Mouse (Mus musculus) pancreas, adult 10 weeks (tissue): ENCODE measurements around the gene Lst1. TPM values are rescaled to one million over a fixed set of nuclear protein-coding genes. Genes with fewer than 3 reads are reported as not detected.

Experiments used
- polyA plus RNA-seq: library from polyadenylated mRNA; stranded (reverse); fragments of 350-450 nt; fragmentation: Illumina TruSeq; extraction: RNeasy Lipid Tissue Mini Kit (QIAGEN cat#74804); gene quantifications from one replicate; pipeline ENCODE4 v1.2.3, GENCODE M21; 2015; ENCODE audit warnings: low read depth, low replicate concordance; ENCODE audit not compliant: insufficient read depth

Lst1 gene
- polyA plus RNA-seq: 5.7 TPM

DNA sequence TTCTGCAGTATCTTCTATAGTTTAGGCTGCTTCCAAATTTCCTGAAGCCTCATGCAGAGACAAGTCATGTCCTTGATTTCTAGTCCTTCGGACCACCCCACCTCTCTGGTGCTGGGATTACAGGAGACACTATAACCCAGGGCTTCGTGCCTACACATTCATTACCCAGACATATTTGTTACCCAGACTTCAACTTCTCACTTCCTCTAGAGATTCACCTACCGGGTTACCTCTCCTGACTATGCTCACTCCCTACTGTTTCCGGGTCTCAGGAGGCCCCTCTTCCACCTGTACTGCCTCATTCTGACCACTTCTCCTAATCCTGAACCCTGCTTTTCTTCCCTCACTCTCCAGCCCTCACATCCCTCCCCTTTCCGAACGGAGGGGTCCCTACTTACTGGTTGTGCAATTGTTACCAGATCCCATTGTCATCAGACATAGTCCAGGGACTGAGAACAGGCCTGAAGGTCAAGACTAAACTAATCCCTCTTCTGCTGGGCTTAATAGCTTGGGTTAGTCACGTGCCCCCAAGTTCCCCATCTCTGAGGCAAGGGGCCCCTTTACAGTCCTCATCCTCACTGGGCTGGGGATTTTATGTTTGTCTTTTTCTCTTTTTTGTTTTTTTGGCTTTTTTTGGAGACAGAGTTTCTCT, at the start of gene Lst1:
Gene Lst1, minus strand, starts transcription at position 481 of the 652 bp plus-strand sequence.

GRCm38 (mm10) chr17:35235614-35236389, 47.6 kb upstream of the Lst1 start, which contains the start of gene Nfkbil1:
Nfkbil1 (minus strand) TSS chr17:35235792.

DNA sequence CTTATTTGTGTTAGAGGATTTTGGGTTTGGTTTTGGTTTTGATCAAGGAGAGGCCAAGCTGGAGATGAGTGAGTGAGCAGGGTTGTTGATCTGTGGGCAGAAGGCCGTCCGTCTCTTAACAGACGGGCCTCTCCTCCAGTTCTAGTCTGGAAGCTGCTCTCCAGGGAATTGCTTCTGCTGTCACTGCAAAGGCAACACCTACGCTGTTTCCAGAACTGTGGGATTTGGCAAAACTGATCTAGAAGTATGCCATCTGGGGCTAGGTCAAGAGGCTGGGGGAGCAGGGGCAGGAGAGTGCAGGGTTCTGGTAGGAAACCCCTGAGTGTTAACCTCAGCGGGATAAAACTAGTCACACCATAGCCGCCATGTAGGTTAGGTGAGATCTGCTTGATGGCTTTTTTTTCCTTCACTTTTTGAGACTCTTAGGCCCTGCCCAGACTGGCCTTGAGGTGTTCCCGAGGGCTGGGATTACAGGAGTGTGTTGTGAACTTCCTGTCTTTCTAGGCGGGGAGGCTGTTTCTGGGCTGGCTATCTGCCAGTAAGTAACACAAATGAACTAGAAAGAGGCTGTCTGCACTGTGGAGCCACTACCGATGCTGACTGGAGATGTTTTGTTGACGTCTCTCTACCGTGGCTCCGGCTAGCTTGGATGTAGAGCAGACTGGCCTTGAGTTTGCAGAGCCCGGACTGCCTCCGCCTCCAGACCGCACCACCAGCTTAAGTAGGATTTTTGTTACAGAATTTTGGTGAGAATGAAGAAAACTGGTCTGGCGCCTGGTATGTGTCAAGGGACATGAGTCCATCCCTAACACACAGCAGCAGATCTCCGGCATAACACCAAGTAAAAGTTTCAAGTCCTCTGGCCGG, 45.1 kb upstream of the Lst1 start, which contains the start of gene Atp6v1g2:
Gene Atp6v1g2, plus strand, starts transcription at position 547 of the 867 bp plus-strand sequence.

DNA sequence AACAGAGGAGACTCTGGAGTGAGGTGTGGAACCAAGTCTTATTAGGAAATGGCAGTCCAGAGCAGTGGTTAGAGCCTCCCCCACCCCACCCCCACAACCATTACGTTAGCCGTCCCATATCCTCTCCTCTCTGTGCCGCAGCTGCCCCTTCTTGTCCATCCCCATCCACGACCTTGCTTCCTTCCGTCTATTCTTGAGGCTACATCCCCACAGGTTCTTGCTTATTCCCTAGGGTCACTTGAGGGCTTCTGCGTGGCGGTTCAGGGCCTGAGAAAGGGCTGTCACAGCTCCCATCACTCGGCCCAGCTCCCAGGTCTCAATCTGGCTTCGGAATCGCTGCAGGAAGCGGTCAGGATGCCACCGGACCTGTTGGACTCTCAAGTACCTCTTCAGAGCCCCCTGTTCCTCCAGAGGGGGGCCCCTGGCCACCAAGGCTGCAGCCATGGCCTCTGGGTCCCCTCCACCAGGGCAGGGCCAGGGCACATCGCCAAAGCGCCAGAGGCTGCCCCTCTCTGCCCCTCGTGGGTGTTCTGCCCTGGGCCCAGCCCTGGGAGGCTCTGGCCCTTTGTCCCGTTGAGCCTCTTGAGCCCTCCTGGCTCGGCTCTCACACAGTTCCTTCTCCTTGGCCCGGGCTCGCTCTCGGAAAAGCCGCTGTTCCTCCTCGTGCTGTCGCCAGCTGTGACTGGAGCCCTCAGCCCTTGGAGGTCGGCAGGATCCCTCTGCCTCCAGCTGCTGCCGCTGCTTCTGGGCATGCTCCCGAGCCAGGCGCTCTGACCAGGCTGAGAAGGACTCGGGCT, 32.1 kb upstream of the Lst1 start, which contains the start of gene Gm16181:
Gene Gm16181, plus strand, starts transcription at position 679 of the 797 bp plus-strand sequence.

DNA sequence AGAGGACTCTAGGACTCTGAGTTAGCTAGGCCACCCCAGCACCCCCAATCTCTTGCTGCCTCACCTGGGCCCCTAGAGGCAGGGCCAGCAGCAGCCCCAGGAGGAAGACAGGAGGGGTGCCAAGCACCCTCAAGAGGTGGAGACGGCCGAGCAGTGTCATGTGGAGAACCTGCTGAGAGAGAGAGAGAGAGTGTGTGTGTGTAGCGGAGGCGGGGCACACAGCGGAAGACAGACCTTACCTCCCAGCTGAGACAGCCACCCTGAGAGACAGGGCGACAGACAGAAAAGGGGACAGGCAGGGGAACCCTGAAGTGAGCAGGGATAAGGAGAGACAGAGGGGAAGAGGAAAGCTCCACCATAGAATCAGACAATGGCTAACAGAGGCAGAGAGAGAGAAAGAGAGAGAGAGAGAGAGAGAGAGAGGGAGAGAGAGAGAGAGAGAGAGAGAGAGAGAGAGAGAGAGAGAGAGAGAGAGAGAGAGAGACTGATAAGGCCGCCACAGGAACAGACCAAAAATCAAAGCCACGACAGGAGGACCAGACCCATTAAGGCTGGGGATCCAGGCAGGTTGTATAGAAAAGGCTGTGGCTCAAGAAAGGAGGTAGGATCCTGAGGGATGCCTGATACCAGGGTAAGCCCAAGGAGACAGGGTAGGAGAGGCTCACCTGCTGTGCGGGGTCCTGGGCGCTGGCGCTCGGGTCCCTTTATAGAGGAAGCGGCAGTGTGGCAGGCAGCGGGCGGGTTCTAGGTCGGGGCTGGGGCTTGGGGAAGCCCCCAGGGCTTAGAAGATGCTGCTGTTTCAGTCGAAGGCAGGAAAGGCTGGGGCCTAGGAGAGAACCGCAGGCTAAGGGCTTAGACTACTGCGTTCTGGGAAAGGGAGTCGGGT, 16.5 kb upstream of the Lst1 start, which contains the start of gene Lta:
Gene Lta, minus strand, starts transcription at position 858 of the 886 bp plus-strand sequence.

GRCm38 (mm10) chr17:35201787-35202186, 13.5 kb upstream of the Lst1 start, which contains the start of gene Tnf:
Tnf (minus strand) TSS chr17:35202007.

GRCm38 (mm10) chr17:35193881-35194843, 5.9 kb upstream of the Lst1 start, which contains the start of gene Ltb:
Ltb (plus strand) TSS chr17:35194439.

DNA sequence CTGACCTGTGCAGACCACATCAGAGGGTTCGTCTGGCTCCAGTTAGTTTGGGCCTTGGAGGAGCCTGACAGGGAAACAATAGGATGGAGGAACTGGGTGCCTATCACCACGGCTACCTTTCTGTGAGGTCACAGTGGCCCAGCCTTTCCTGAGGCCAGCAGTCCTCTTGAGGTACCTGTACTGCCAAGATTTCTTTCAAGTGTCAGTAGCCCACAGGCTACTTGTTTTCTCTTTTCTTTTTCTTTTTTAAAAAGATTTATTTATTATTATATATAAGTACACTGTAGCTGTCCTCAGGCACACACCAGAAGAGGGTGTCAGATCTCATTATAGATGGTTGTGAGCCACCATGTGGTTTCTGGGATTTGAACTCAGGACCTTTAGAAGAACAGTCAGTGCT, 12.3 kb downstream of the Lst1 start, which contains the start of gene Aif1:
Gene Aif1, minus strand, starts transcription at position 101 of the 400 bp plus-strand sequence.

GRCm38 (mm10) chr17:35164568-35165450, 23.4 kb downstream of the Lst1 start, which contains the start of gene Prrc2a:
Prrc2a (minus strand) TSS chr17:35164897.

Other genes with a start within 250 kb of the Lst1 start
- gene Hspa1b, start 229.2 kb downstream of the Lst1 start, polyA plus RNA-seq: 8.4 TPM
- gene Gm20481, start 218.5 kb downstream of the Lst1 start, polyA plus RNA-seq: not detected
- 4.7 TPM for gene Hspa1a, start 216.3 kb downstream of the Lst1 start, polyA plus RNA-seq
- not detected for gene Hspa1l, start 215.7 kb downstream of the Lst1 start, polyA plus RNA-seq
- 7.8 TPM for gene Lsm2, start 206.6 kb downstream of the Lst1 start, polyA plus RNA-seq
- gene Vars, start 187.5 kb downstream of the Lst1 start, polyA plus RNA-seq: 23.4 TPM
- gene Vwa7, start 171.9 kb downstream of the Lst1 start, polyA plus RNA-seq: 0.42 TPM
- gene Sapcd1, start 160.4 kb downstream of the Lst1 start, polyA plus RNA-seq: 1.5 TPM
- 1.8 TPM for gene Msh5, start 141.7 kb downstream of the Lst1 start, polyA plus RNA-seq
- gene Clic1, start 138.5 kb downstream of the Lst1 start, polyA plus RNA-seq: 36.2 TPM
- 19.5 TPM for gene Ddah2, start 129.4 kb downstream of the Lst1 start, polyA plus RNA-seq
- not detected for gene Ly6g6c, start 123.1 kb downstream of the Lst1 start, polyA plus RNA-seq
- gene Mpig6b, start 122.3 kb downstream of the Lst1 start, polyA plus RNA-seq: not detected
- gene Ly6g6e, start 111.5 kb downstream of the Lst1 start, polyA plus RNA-seq: not detected
- gene Ly6g6d, start 110.4 kb downstream of the Lst1 start, polyA plus RNA-seq: not detected
- not detected for gene Ly6g6f, start 102.8 kb downstream of the Lst1 start, polyA plus RNA-seq
- 25.5 TPM for gene Abhd16a, start 99.2 kb downstream of the Lst1 start, polyA plus RNA-seq
- not detected for gene Ly6g5c, start 80.2 kb downstream of the Lst1 start, polyA plus RNA-seq
- gene Ly6g5b, start 73.0 kb downstream of the Lst1 start, polyA plus RNA-seq: not detected
- 8.6 TPM for gene Gpank1, start 67.0 kb downstream of the Lst1 start, polyA plus RNA-seq
- 52.8 TPM for gene Csnk2b, start 66.4 kb downstream of the Lst1 start, polyA plus RNA-seq
- gene D17H6S53E, start 62.1 kb downstream of the Lst1 start, polyA plus RNA-seq: 6.8 TPM
- not detected for gene Apom, start 56.4 kb downstream of the Lst1 start, polyA plus RNA-seq
- 43.1 TPM for gene Bag6, start 53.3 kb downstream of the Lst1 start, polyA plus RNA-seq
- gene Prrc2a, start 23.5 kb downstream of the Lst1 start, polyA plus RNA-seq: 89.4 TPM
- 2.3 TPM for gene Aif1, start 12.4 kb downstream of the Lst1 start, polyA plus RNA-seq
- gene Ltb, start 6.0 kb upstream of the Lst1 start, polyA plus RNA-seq: 1.00 TPM
- gene Tnf, start 13.6 kb upstream of the Lst1 start, polyA plus RNA-seq: 0.50 TPM
- gene Lta, start 16.9 kb upstream of the Lst1 start, polyA plus RNA-seq: not detected
- gene Gm16181, start 32.4 kb upstream of the Lst1 start, polyA plus RNA-seq: not detected
- gene Atp6v1g2, start 45.2 kb upstream of the Lst1 start, polyA plus RNA-seq: 2.8 TPM
- gene Nfkbil1, start 47.4 kb upstream of the Lst1 start, polyA plus RNA-seq: 4.1 TPM
- gene Ddx39b, start 53.3 kb upstream of the Lst1 start, polyA plus RNA-seq: 92.0 TPM
- gene H2-D1, start 74.3 kb upstream of the Lst1 start, polyA plus RNA-seq: 153 TPM
- gene H2-Q1, start 132.0 kb upstream of the Lst1 start, polyA plus RNA-seq: not detected
- gene H2-Q2, start 153.8 kb upstream of the Lst1 start, polyA plus RNA-seq: 8.9 TPM
- 22.5 TPM for gene H2-Q4, start 191.2 kb upstream of the Lst1 start, polyA plus RNA-seq
- gene H2-Q6, start 236.4 kb upstream of the Lst1 start, polyA plus RNA-seq: 6.3 TPM